Mouse (Mus musculus): ENCODE measurements around the gene Rbms3.

The Rbms3 gene

GRCm38 (mm10) chr9:116903304-116903993 is 726.3 kb downstream of the Rbms3 start:
- DNase-seq (ENCODE audit: low spot score), result no peak

GRCm38 (mm10) chr9:116899403-116899802 is 730.3 kb downstream of the Rbms3 start:
- no peak for DNase-seq (ENCODE audit: low spot score)

GRCm38 (mm10) chr9:116886973-116887680 is 742.6 kb downstream of the Rbms3 start:
- no peak for DNase-seq (ENCODE audit: low spot score)

- DNase-seq (ENCODE audit: low spot score), result no peak
Measured at GRCm38 (mm10) chr9:116885617-116886016, 744.1 kb downstream of the Rbms3 start.

- DNase-seq (ENCODE audit: low spot score), result no peak
Measured at GRCm38 (mm10) chr9:116880503-116880902, 749.2 kb downstream of the Rbms3 start.

GRCm38 (mm10) chr9:116879600-116880457 is 749.9 kb downstream of the Rbms3 start:
- DNase-seq (ENCODE audit: low spot score), result no peak

- DNase-seq (ENCODE audit: low spot score), result no peak
Measured at GRCm38 (mm10) chr9:116876786-116877185, 752.9 kb downstream of the Rbms3 start.

- DNase-seq (ENCODE audit: low spot score), result no peak
Measured at GRCm38 (mm10) chr9:116873976-116874320, 755.8 kb downstream of the Rbms3 start.

GRCm38 (mm10) chr9:116873033-116873975 is 756.4 kb downstream of the Rbms3 start:
- peak; percentile 12 for DNase-seq (ENCODE audit: low spot score)

- no peak for DNase-seq (ENCODE audit: low spot score)
Measured at GRCm38 (mm10) chr9:116872346-116872745, 757.4 kb downstream of the Rbms3 start.

GRCm38 (mm10) chr9:116871576-116871975 is 758.1 kb downstream of the Rbms3 start:
- DNase-seq (ENCODE audit: low spot score), result no peak

GRCm38 (mm10) chr9:116866060-116866459 is 763.7 kb downstream of the Rbms3 start:
- no peak for DNase-seq (ENCODE audit: low spot score)

- DNase-seq (ENCODE audit: low spot score), result no peak
Measured at GRCm38 (mm10) chr9:116863626-116864025, 766.1 kb downstream of the Rbms3 start.

- no peak for DNase-seq (ENCODE audit: low spot score)
Measured at GRCm38 (mm10) chr9:116862341-116862740, 767.4 kb downstream of the Rbms3 start.

GRCm38 (mm10) chr9:116857861-116858595 is 771.7 kb downstream of the Rbms3 start:
- no peak for DNase-seq (ENCODE audit: low spot score)

GRCm38 (mm10) chr9:116857151-116857550 is 772.6 kb downstream of the Rbms3 start:
- DNase-seq (ENCODE audit: low spot score), result no peak

- DNase-seq (ENCODE audit: low spot score), result no peak
Measured at GRCm38 (mm10) chr9:116855744-116856143, 774.0 kb downstream of the Rbms3 start.

- no peak for DNase-seq (ENCODE audit: low spot score)
Measured at GRCm38 (mm10) chr9:116848905-116849304, 780.8 kb downstream of the Rbms3 start.

- no peak for DNase-seq (ENCODE audit: low spot score)
Measured at GRCm38 (mm10) chr9:116848166-116848565, 781.5 kb downstream of the Rbms3 start.

GRCm38 (mm10) chr9:116847241-116848135 is 782.2 kb downstream of the Rbms3 start:
- no peak for DNase-seq (ENCODE audit: low spot score)

All from spleen, adult 12 weeks (tissue).